Mouse (Mus musculus): Measurements from ENCODE around the gene Hddc3.

DNA sequence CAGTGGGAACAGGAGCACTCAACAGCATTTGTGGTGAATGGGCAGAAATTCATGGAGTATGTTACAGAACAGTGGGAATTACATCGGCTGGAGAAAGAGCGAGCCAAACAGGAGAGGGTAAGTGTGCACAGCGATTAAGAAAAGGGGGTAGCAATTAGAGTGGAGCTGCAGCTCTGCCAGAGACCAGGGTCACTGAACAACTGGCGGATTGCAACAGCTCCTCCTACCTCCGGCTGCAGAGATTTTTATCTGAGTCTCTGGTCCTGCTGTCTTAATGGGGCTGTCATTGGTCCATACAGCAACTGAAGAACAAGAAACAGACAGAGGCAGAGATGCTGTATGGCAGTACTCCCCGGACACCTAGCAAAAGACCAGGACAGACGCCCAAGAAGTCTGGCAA lies 32.1 kb upstream of the Hddc3 start:
- TF ChIP-seq UBTF (IDR thresholded peaks at IDR 0.05; ENCODE audit: low read depth, low read length) (no peak), MYC (IDR thresholded peaks at IDR 0.05; ENCODE audit: low read depth, low read length) (no peak), TBP (conservative IDR thresholded peaks at IDR 0.05; ENCODE audit: low read depth, low read length) (no peak), GABPA (IDR thresholded peaks at IDR 0.05; ENCODE audit: insufficient replicate concordance, low read depth, low read length) (no peak), MAX (IDR thresholded peaks at IDR 0.05; ENCODE audit: low read length) (no peak), CTCF (conservative IDR thresholded peaks at IDR 0.05 in 1 of 2, IDR thresholded peaks at IDR 0.05 in 1 of 2; ENCODE audit: low read depth in 2 of 2, low read length in 2 of 2) (no peak), POLR2A (IDR thresholded peaks at IDR 0.05; ENCODE audit: low read depth, low read length) (no peak), TCF12 (IDR thresholded peaks at IDR 0.05; ENCODE audit: low read depth, low read length) (no peak), MXI1 (IDR thresholded peaks at IDR 0.05; ENCODE audit: low read depth, low read length) (no peak), CHD2 (IDR thresholded peaks at IDR 0.05; ENCODE audit: low read length) (no peak), ZKSCAN1 (IDR thresholded peaks at IDR 0.05; ENCODE audit: borderline replicate concordance, low read depth, low read length) (no peak), CHD1 (IDR thresholded peaks at IDR 0.05; ENCODE audit: low read depth, low read length) (no peak), MAZ (IDR thresholded peaks at IDR 0.05; ENCODE audit: low read depth, low read length) (no peak)
